Mouse (Mus musculus): ENCODE measurements around the gene Napb.

DNA sequence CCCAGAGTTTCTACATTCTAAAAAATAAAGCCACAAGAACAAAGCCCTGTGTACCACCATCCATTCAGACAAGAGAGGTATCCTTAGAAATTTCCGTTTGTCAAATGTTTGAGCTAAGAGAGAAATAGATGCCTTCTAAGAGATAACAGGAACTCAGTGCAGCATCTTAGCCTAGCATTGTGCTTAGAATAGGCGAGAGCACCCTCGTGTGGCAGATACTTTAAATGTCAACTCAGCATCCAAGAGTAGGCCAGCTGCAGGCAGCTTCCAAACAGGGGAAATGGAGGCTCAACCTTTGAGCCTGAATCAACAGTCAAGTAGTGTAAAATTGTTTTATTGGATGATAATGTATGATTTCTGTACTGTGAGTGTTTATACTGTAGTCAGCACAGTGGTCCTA lies 77.3 kb downstream of the Napb start:
- TF ChIP-seq CTCF (IDR thresholded peaks at IDR 0.05; ENCODE audit: extremely low read depth, insufficient read depth, low read length) (peak; percentile 92), POLR2A (IDR thresholded peaks at IDR 0.05; ENCODE audit: extremely low read depth, insufficient read depth, low read length) (no peak)
